Mouse (Mus musculus): ENCODE measurements around the gene Steap1. TPM values are rescaled to one million over a fixed set of nuclear protein-coding genes. Genes with fewer than 3 reads are reported as not detected.

Gene Steap1
- total RNA-seq, 2 experiments from 2014 or later: 0.40 to 0.54 TPM

GRCm38 (mm10) chr5:5688945-5689540 lies 60.1 kb downstream of the Steap1 start:
- DNase-seq (ENCODE audit: extremely low spot score in 1 of 2, low spot score in 1 of 2): no peak

- DNase-seq (ENCODE audit: extremely low spot score in 1 of 2, low spot score in 1 of 2): no peak
These were observed 60.9 kb downstream of the Steap1 start for GRCm38 (mm10) chr5:5688228-5688627.

- no peak for DNase-seq (ENCODE audit: extremely low spot score in 1 of 2, low spot score in 1 of 2)
These were observed 62.2 kb downstream of the Steap1 start for GRCm38 (mm10) chr5:5686973-5687372.

Other genes starting within 250 kb of the Steap1 start
- gene Cldn12, start 234.4 kb downstream of the Steap1 start, total RNA-seq (2021): 10 to 100 TPM; 27.3 TPM
- gene Gtpbp10, start 189.8 kb downstream of the Steap1 start, total RNA-seq (2021): 10 to 100 TPM in 1 of 2 experiments, 1 to 10 TPM in 1; 9.9 to 10.8 TPM
- not detected for gene Gm8773, start 175.5 kb downstream of the Steap1 start, total RNA-seq (2021)
- gene Cfap69, start 85.1 kb downstream of the Steap1 start, total RNA-seq (2021): 10 to 100 TPM; 13.8 to 19.6 TPM
- gene Steap2, start 54.7 kb downstream of the Steap1 start, total RNA-seq (2021): 1 to 10 TPM; 6.7 to 6.9 TPM